Mouse (Mus musculus) kidney, embryonic 14.5 days (tissue): ENCODE data around the gene Prkcq. TPM values are rescaled to one million over a fixed set of nuclear protein-coding genes. Genes with fewer than 3 reads are reported as not detected.
A peak's percentile ranks its signal among the peaks of the same experiment; 100 is the strongest.

Experiments
- ATAC-seq: fragments of 200-750 bp; cut with Nextera tagmentation; 2 replicates; pipeline ENCODE4 v1.8.0; 2017; ENCODE audit warnings: moderate number of reproducible peaks, mild to moderate bottlenecking, moderate TSS enrichment, moderate library complexity; ENCODE audit not compliant: low FRiP score, low TSS enrichment
- H3K27ac ChIP-seq: fragments of 300-500 bp; sonication (generic); 2 replicates; pipeline ENCODE4 v1.5.1; 2014; ENCODE audit warnings: low read depth, mild to moderate bottlenecking, low read length, moderate library complexity, mixed read lengths
- H3K27me3 ChIP-seq: fragments of 300-500 bp; sonication (generic); 2 replicates; pipeline ENCODE4 v1.6.1; 2014; ENCODE audit warnings: mild to moderate bottlenecking, low read length; ENCODE audit not compliant: control insufficient read depth, insufficient read depth
- H3K36me3 ChIP-seq: fragments of 300-500 bp; sonication (generic); 2 replicates; pipeline ENCODE4 v1.6.1; 2014; ENCODE audit warnings: low read length, mixed read lengths; ENCODE audit not compliant: control insufficient read depth, insufficient read depth
- H3K4me1 ChIP-seq: fragments of 300-500 bp; sonication (generic); 2 replicates; pipeline ENCODE4 v1.6.1; 2014; ENCODE audit warnings: low read length, mixed read lengths; ENCODE audit not compliant: control insufficient read depth, insufficient read depth
- H3K4me2 ChIP-seq: fragments of 300-500 bp; sonication (generic); replicated peaks from 2 replicates; pipeline ENCODE4 v1.6.1; 2014; ENCODE audit warnings: low read depth, mild to moderate bottlenecking, low read length
- H3K4me3 ChIP-seq: fragments of 300-500 bp; sonication (generic); 2 replicates; pipeline ENCODE4 v1.5.1; 2014; ENCODE audit warnings: mild to moderate bottlenecking, low read length
- H3K9ac ChIP-seq: fragments of 300-500 bp; sonication (generic); 2 replicates; pipeline ENCODE4 v1.6.1; 2014; ENCODE audit warnings: low read depth, mild to moderate bottlenecking, low read length, moderate library complexity
- H3K9me3 ChIP-seq: fragments of 300-500 bp; sonication (generic); 2 replicates; pipeline ENCODE4 v1.6.1; 2016; ENCODE audit warnings: low read length; ENCODE audit not compliant: control insufficient read depth
- WGBS: fragments of 180-500 bp; shearing (Covaris S2); extraction: QIAGEN DNeasy Blood & Tissue Kit; methylation state at CpG from one replicate; pipeline ENCODE4 v1.1.7; 2014; 5-methylcytosine and 5-hydroxymethylcytosine counted together
- polyA plus RNA-seq: library from polyadenylated mRNA; unstranded; fragments of >200 nt; fragmentation: Nextera tagmentation; extraction: Ambion mirVana; gene quantifications from 2 replicates; pipeline ENCODE4 v1.2.1, GENCODE M21; 2014

The Prkcq gene
- polyA plus RNA-seq, 1 experiment from 2014 or later = 3.3 TPM

DNA sequence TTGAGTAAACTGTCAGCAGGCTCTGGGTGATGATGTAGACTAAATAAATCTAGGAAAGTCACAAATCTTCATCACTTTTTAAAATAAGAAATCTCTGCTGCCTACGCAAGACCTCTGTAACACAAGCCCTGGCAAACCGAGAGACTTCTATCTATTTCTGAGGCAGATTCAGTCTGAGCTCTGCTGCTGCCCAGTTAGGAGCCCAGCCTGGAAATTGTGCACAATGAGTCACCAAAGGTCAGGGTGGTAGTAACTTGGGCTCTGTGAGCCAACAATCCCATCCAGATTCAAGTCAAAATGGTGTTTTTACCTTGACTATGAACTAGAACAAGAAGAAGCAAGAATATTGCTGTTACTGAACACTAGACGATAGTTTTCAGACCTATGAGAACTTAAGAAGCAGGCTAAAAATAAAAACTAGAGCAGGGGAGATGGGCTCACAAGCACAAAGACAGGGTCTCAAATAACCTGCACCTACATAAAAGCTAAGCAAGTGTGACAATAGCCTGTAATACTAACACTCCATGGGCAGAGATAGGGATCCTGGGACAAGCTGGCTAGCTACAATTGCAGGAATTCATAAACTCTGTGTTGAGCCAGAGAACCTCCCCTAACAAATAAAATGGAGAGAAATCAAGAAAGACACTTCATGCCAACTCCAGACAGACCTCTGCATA, 53.0 kb downstream of the Prkcq start:
- H3K9me3 ChIP-seq = no peaks in the 10 kb centered on the region
- H3K27ac ChIP-seq = no peak overlapping the region
- H3K36me3 ChIP-seq = no peaks in the 10 kb centered on the region
- no peak overlapping the region for H3K4me3 ChIP-seq
- H3K4me1 ChIP-seq = no peaks in the 10 kb centered on the region
- no peak overlapping the region for H3K4me2 ChIP-seq
- no peaks in the 10 kb centered on the region for H3K27me3 ChIP-seq
- no peak overlapping the region for H3K9ac ChIP-seq
- 56% methylated on average over 3 of the region's 3 CpGs for WGBS
- ATAC-seq = peak; percentile 71; the same call in 1 of the 2 replicates

DNA sequence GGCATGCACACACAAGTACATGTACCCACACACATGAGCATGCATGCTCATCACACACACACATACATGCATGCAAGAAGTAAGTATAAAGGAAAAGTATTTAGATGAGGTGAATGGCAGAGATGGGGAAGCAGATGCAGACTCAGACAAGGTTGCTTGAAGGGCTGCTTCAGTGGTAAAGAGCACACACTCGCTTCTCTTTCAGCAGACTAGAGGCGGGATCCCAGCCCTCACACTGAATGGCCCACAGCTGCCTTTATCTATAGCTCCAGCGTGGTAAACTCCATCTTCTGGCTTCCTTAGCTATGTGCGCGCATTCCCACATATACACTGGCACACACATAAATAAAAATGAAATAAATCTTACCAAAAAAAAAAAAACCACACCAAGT, 53.6 kb downstream of the Prkcq start:
- Histone ChIP-seq H3K4me1 (no peaks in the 10 kb centered on the region), H3K27me3 (no peaks in the 10 kb centered on the region), H3K36me3 (no peaks in the 10 kb centered on the region), H3K9me3 (no peaks in the 10 kb centered on the region), H3K4me2 (no peak overlapping the region), H3K27ac (no peak overlapping the region), H3K9ac (no peak overlapping the region), H3K4me3 (no peak overlapping the region)
- no peak; the same call in 1 of the 2 replicates for ATAC-seq
- WGBS = 83% methylated on average over 5 of the region's 5 CpGs

DNA sequence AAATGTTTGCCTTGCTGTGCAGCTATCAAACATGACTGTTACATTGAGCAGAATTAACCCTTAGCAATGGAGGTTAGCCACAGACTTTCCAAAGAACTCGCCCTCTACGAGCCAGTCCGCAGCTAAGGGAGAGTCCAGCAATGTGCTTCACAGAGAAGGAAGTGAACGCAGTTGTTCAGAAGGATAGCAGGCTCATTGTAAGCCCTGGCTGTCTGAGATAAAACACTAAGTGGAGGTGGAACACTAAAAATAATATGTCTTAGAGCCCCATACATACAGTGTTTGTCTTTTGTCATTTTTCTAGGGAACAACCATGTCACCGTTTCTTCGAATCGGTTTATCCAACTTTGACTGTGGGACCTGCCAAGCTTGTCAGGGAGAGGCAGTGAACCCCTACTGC, 54.6 kb downstream of the Prkcq start:
- Histone ChIP-seq H3K9ac (no peak overlapping the region), H3K4me1 (no peaks in the 10 kb centered on the region), H3K4me3 (no peak overlapping the region), H3K27me3 (no peaks in the 10 kb centered on the region), H3K36me3 (no peaks in the 10 kb centered on the region), H3K9me3 (no peaks in the 10 kb centered on the region), H3K4me2 (no peak overlapping the region), H3K27ac (no peak overlapping the region)
- 95% methylated on average over 7 of the region's 7 CpGs for WGBS
- no peak for ATAC-seq

DNA sequence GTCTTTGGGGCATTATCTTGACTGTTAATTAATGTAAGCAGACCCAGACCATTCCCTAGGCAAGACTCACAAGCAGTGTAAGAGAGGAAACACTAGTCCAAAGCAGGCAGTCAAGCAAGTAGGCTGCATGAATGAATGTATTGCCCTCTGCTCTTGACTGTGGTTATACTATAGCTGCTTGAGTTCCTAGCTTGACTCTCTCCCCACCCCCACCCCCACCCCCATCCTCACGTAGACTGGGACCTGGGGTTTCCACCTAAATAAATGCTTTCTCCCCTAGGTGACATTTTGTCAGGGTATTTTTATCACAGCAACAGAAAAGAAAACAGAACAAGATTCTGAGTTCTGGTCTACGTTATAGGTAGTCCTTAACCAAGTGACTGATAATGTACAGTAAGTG, 57.2 kb downstream of the Prkcq start:
- Histone ChIP-seq H3K4me2 (no peak overlapping the region), H3K27me3 (no peaks in the 10 kb centered on the region), H3K4me3 (no peak overlapping the region), H3K9ac (no peak overlapping the region), H3K9me3 (no peaks in the 10 kb centered on the region), H3K36me3 (no peaks in the 10 kb centered on the region), H3K27ac (no peak overlapping the region), H3K4me1 (no peaks in the 10 kb centered on the region)
- ATAC-seq = no peak
- 60% methylated on average over 2 of the region's 2 CpGs for WGBS

DNA sequence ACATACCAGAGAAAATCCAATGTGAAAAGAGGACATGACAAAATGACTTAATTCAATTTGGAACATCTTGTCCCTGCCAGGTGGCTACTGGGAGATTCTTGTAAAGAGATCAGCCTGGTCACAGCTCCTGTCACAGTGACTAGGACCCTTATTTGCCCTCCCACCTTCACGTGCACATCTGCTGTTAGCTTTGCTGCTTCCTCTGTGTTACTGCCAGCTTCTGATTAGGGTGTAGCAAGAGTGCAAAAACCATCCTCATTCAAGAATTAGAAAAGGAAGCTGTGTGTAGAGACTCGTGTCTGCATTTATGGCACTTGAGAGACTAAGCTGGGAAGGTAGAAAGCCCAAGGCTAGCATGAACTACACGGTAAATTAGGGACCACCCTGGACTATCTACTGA, 59.2 kb downstream of the Prkcq start:
- Histone ChIP-seq H3K9me3 (no peaks in the 10 kb centered on the region), H3K4me3 (no peak overlapping the region), H3K27me3 (no peaks in the 10 kb centered on the region), H3K9ac (no peak overlapping the region), H3K27ac (no peak overlapping the region), H3K36me3 (no peaks in the 10 kb centered on the region), H3K4me1 (no peaks in the 10 kb centered on the region), H3K4me2 (no peak overlapping the region)
- 76% methylated on average over 3 of the region's 3 CpGs for WGBS
- no peak for ATAC-seq

DNA sequence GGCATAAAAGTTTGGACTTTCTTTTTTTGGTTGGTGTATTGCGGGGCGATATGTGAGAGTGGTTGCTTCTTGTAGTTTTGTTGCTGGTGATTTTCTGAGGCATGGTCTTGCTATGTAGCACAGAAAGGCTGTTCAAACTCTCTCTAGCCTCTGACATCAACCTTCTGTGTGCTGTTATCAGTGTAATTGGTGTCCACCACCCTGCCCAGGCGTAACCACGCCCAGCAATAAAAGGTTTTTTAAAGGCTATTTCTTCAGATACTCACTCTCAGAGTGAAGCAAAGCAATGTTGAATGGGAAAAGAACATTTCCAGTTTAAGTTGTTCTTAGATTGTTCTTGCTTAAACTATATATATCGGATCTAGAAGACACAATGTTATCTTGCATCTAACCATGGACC, 60.1 kb downstream of the Prkcq start:
- no peaks in the 10 kb centered on the region for H3K9me3 ChIP-seq
- no peaks in the 10 kb centered on the region for H3K27me3 ChIP-seq
- no peak overlapping the region for H3K9ac ChIP-seq
- H3K4me3 ChIP-seq = no peak overlapping the region
- 90% methylated on average over 5 of the region's 5 CpGs for WGBS
- H3K27ac ChIP-seq = no peak overlapping the region
- no peak overlapping the region for H3K4me2 ChIP-seq
- ATAC-seq = no peak
- H3K36me3 ChIP-seq = no peaks in the 10 kb centered on the region
- no peaks in the 10 kb centered on the region for H3K4me1 ChIP-seq

DNA sequence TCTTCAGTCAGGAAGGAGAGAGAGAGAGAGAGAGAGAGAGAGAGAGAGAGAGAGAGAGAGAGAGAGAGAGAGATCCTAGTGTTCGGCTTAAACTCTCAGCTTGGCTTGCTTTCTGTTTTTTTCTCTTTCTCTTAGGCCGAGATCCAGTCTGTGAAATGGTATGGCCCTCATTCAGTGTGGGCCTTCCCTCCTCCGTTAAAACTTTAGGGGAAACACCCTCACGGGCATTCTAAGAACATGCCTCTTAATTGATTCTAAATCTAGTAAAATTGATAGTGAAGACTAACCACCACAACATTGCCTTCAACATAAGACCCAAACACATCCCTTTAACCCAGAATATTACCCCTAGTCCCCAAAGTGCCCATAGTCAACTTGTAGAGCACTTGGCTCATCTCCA, 66.3 kb downstream of the Prkcq start:
- Histone ChIP-seq H3K9me3 (no peaks in the 10 kb centered on the region), H3K9ac (no peak overlapping the region), H3K27ac (no peak overlapping the region), H3K4me1 (no peaks in the 10 kb centered on the region), H3K36me3 (no peaks in the 10 kb centered on the region), H3K4me2 (no peak overlapping the region), H3K4me3 (no peak overlapping the region), H3K27me3 (no peaks in the 10 kb centered on the region)
- WGBS = 86% methylated on average over 4 of the region's 4 CpGs
- ATAC-seq = no peak

DNA sequence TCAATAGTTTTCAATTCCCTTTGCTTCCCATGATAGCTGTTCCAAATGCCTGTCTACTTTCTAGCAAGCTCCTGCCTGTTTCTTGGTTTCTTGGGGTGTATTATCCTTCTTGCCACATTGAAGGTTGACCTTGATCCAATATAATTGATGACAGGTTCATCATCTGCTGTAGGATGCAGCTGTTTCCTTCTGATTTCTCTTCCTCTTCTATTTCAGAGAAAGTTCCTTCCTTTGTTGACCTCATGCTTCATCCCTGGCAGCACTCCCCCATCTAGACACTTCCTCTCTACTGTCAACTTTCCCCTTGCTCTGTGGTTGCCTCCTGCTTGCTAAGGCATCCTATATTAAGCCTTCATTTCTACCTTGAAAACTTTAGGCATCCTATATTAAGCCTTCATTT, 67.6 kb downstream of the Prkcq start:
- H3K9me3 ChIP-seq = no peaks in the 10 kb centered on the region
- H3K4me1 ChIP-seq = no peaks in the 10 kb centered on the region
- H3K36me3 ChIP-seq = no peaks in the 10 kb centered on the region
- H3K27me3 ChIP-seq = no peaks in the 10 kb centered on the region
- H3K27ac ChIP-seq = no peak overlapping the region
- H3K4me2 ChIP-seq = no peak overlapping the region
- no peak for ATAC-seq
- no peak overlapping the region for H3K4me3 ChIP-seq
- H3K9ac ChIP-seq = no peak overlapping the region

DNA sequence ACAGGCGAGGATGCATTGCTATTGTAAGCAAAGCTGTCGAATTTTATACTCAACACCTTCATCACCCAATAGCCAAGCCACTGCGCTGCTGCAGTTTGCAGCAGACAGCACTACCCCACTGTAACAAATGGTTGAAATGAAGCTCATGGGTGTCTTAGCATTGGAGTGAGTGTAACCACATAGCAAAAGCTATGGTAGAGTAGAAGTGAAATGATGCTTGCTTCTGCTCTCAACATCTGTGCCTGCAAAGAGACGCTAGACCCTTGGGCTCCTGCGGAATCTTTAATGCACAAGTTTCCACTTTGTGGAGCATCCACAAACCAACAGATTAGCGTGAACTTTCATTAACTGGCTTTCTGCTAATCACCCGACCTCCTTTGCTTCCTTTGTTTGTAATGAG, 74.0 kb downstream of the Prkcq start:
- H3K9ac ChIP-seq = no peak overlapping the region
- H3K9me3 ChIP-seq = no peaks in the 10 kb centered on the region
- WGBS = 85% methylated on average over 7 of the region's 7 CpGs
- H3K4me2 ChIP-seq = no peak overlapping the region
- H3K36me3 ChIP-seq = no peaks in the 10 kb centered on the region
- H3K27ac ChIP-seq = no peak overlapping the region
- H3K27me3 ChIP-seq = no peaks in the 10 kb centered on the region
- no peak overlapping the region for H3K4me3 ChIP-seq
- H3K4me1 ChIP-seq = no peaks in the 10 kb centered on the region
- ATAC-seq = no peak
